27 mouse cellular contexts compared by ENCODE assay signal in genomic region chr11:112930186-112930808, GRCm38 (mm10).
DNase-seq lines count a peak whose midpoint lies in the region; ATAC-seq and TF ChIP-seq lines count a peak whose summit lies in the region.
"Had no signal": no experiment of that assay in that cellular context is flagged by ENCODE, and none has a peak within 500 bp of the region (broad histone marks: within the 10 kb centered on the region; RNA-seq: fewer than 3 reads in every experiment).

No protein-coding gene starts in this region.

- 35% methylated on average over 10 of the region's 10 CpGs for WGBS in lung, embryonic 14.5 days

- H3K4me1 ChIP-seq in lung, embryonic 14.5 days (ENCODE audit: insufficient read depth) = peaks cover 3% of the 10 kb centered on the region; the same call in 1 of the 2 replicates
- H3K4me1 ChIP-seq: neural tube, embryonic 13.5 days had no signal

- H3K36me3 ChIP-seq in lung, embryonic 14.5 days (ENCODE audit: insufficient read depth) = no peaks in the 10 kb centered on the region
- H3K36me3 ChIP-seq: embryonic facial prominence, embryonic 10.5 days; intestine, embryonic 15.5 days; limb, embryonic 12.5 days; neural tube, embryonic 13.5 days had no signal

- no peaks in the 10 kb centered on the region for H3K9me3 ChIP-seq in lung, embryonic 14.5 days (ENCODE audit: low read depth, low read length)
- H3K9me3 ChIP-seq: intestine, embryonic 15.5 days; limb, embryonic 12.5 days; neural tube, embryonic 13.5 days had no signal

- ATAC-seq in lung, embryonic 14.5 days (ENCODE audit: insufficient read depth) = no peak
- ATAC-seq: CD4-positive, CD25-positive, alpha-beta regulatory T cell, adult 4 months; forebrain, embryonic 16.5 days; hindbrain, embryonic 16.5 days; intestine, embryonic 15.5 days; liver, postnatal 0 days; midbrain, embryonic 16.5 days had no signal

- intact Hi-C loops in gastrocnemius, postnatal 14 days (cut with DNase I; ENCODE audit: low total_unique reads) = no loop called here

- no peaks in the 10 kb centered on the region for H3K27me3 ChIP-seq in lung, embryonic 14.5 days (ENCODE audit: insufficient read depth, low read length)
- H3K27me3 ChIP-seq: intestine, embryonic 15.5 days; limb, embryonic 12.5 days; neural tube, embryonic 13.5 days had no signal

- H3K27ac ChIP-seq in lung, embryonic 14.5 days (ENCODE audit: low read depth) = peak overlapping the region; percentile 59
- H3K27ac ChIP-seq: embryonic facial prominence, embryonic 10.5 days; intestine, embryonic 15.5 days; layer of hippocampus, adult 2 months; limb, embryonic 12.5 days; neural tube, embryonic 13.5 days had no signal

- peak; percentile 4 to 5 for DNase-seq in heart, adult 9 months (ENCODE audit: low spot score in 2 of 2)
- no peak for DNase-seq in heart, adult 8-10 months (ENCODE audit: low spot score)
- peak; percentile 30 for DNase-seq in gastrocnemius, postnatal 14 days
- peak; percentile 19 for DNase-seq in lung, embryonic 14.5 days
- peak; percentile 46 for DNase-seq in lung, postnatal 36 days
- no peak for DNase-seq in cerebellum, postnatal 4 days (ENCODE audit: low spot score in 2 of 2)
- no peak for DNase-seq in cerebellum, postnatal 14 days
- DNase-seq in adrenal gland, postnatal 14 days = no peak
- DNase-seq: adrenal gland, postnatal 25 days; cerebellum, adult 8-10 months; kidney, adult 8-10 months; kidney, postnatal 25 days; layer of hippocampus, postnatal 36 days; liver, postnatal 0 days; retina, postnatal 1 day; right cerebral cortex, postnatal 25 days had no signal

- H3K4me3 ChIP-seq in lung, embryonic 14.5 days (ENCODE audit: low read depth, low read length) = no peak overlapping the region
- H3K4me3 ChIP-seq: embryonic facial prominence, embryonic 10.5 days; intestine, embryonic 15.5 days; layer of hippocampus, adult 2 months; limb, embryonic 12.5 days; myocyte; neural tube, embryonic 13.5 days had no signal

- no peak overlapping the region for H3K9ac ChIP-seq in lung, embryonic 14.5 days
- H3K9ac ChIP-seq: intestine, embryonic 15.5 days; limb, embryonic 12.5 days; liver, postnatal 0 days; neural tube, embryonic 13.5 days had no signal

- no peak overlapping the region for H3K4me2 ChIP-seq in lung, embryonic 14.5 days
- H3K4me2 ChIP-seq: intestine, embryonic 15.5 days; limb, embryonic 12.5 days; liver, embryonic 11.5 days; neural tube, embryonic 13.5 days had no signal

- TF ChIP-seq CTCF in lung, embryonic 14.5 days (IDR thresholded peaks at IDR 0.05; ENCODE audit: low read depth) = no peak

Comparison
In these comparisons a context has a peak if more than half of its experiments do, and no peak if none do; other contexts are left out.
1. DNase-seq: peak in heart, adult 9 months (2 of 2), gastrocnemius, postnatal 14 days (single experiment), lung, embryonic 14.5 days (single experiment) and lung, postnatal 36 days (single experiment); none in heart, adult 8-10 months (single experiment), cerebellum, postnatal 4 days (0 of 2), cerebellum, postnatal 14 days (0 of 2) and adrenal gland, postnatal 14 days (single experiment).